Mouse (Mus musculus) hindbrain, embryonic 11.5 days (tissue): Measurements from ENCODE around the gene Rnd3. TPM values are rescaled to one million over a fixed set of nuclear protein-coding genes. Genes with fewer than 3 reads are reported as not detected.

ENCODE experiments used
- ATAC-seq: fragments of 200-750 bp; cut with Nextera tagmentation; 2 replicates; pipeline ENCODE4 v1.8.0; 2017; ENCODE audit warnings: mild to moderate bottlenecking, moderate TSS enrichment, moderate library complexity; ENCODE audit not compliant: low FRiP score
- DNase-seq: peaks from one replicate; pipeline ENCODE4 v3.0.0-alpha.2; 2015; ENCODE audit warnings: low spot score
- H3K27ac ChIP-seq: fragments of 300-500 bp; sonication (generic); 2 replicates; pipeline ENCODE4 v1.5.1; 2014; ENCODE audit warnings: mild to moderate bottlenecking, low read depth, low read length
- H3K27me3 ChIP-seq: fragments of 300-500 bp; sonication (generic); 2 replicates; pipeline ENCODE4 v1.6.1; 2014; ENCODE audit warnings: mild to moderate bottlenecking, low read length, moderate library complexity, mixed read lengths; ENCODE audit not compliant: control insufficient read depth, insufficient read depth
- H3K36me3 ChIP-seq: fragments of 300-500 bp; sonication (generic); 2 replicates; pipeline ENCODE4 v1.6.1; 2014; ENCODE audit warnings: mild to moderate bottlenecking, low read length, moderate library complexity, mixed read lengths; ENCODE audit not compliant: control insufficient read depth, insufficient read depth
- H3K4me1 ChIP-seq: fragments of 300-500 bp; sonication (generic); replicated peaks from 2 replicates; pipeline ENCODE4 v1.6.1; 2014; ENCODE audit warnings: low read length, mixed read lengths; ENCODE audit not compliant: control insufficient read depth, insufficient read depth
- H3K4me2 ChIP-seq: fragments of 300-500 bp; sonication (generic); replicated peaks from 2 replicates; pipeline ENCODE4 v1.6.1; 2014; ENCODE audit warnings: mild to moderate bottlenecking, low read depth, low read length
- H3K4me3 ChIP-seq: fragments of 300-500 bp; sonication (generic); 2 replicates; pipeline ENCODE4 v1.5.1; 2014; ENCODE audit warnings: low read depth, low read length
- H3K9ac ChIP-seq: fragments of 300-500 bp; sonication (generic); 2 replicates; pipeline ENCODE4 v1.6.1; 2014; ENCODE audit warnings: low read depth, low read length
- H3K9me3 ChIP-seq: fragments of 300-500 bp; sonication (generic); 2 replicates; pipeline ENCODE4 v1.6.1; 2016; ENCODE audit warnings: low read length; ENCODE audit not compliant: control insufficient read depth
- WGBS: fragments of 180-500 bp; shearing (Covaris S2); extraction: QIAGEN DNeasy Blood & Tissue Kit; methylation state at CpG from one replicate; pipeline ENCODE4 v1.1.7; 2014; 5-methylcytosine and 5-hydroxymethylcytosine counted together
- polyA plus RNA-seq: library from polyadenylated mRNA; unstranded; fragments of >200 nt; fragmentation: Nextera tagmentation; extraction: Ambion mirVana; gene quantifications from 2 replicates; pipeline ENCODE4 v1.2.1, GENCODE M21; 2014

The Rnd3 gene
- polyA plus RNA-seq, 1 experiment from 2014 or later, result 357 TPM

DNA sequence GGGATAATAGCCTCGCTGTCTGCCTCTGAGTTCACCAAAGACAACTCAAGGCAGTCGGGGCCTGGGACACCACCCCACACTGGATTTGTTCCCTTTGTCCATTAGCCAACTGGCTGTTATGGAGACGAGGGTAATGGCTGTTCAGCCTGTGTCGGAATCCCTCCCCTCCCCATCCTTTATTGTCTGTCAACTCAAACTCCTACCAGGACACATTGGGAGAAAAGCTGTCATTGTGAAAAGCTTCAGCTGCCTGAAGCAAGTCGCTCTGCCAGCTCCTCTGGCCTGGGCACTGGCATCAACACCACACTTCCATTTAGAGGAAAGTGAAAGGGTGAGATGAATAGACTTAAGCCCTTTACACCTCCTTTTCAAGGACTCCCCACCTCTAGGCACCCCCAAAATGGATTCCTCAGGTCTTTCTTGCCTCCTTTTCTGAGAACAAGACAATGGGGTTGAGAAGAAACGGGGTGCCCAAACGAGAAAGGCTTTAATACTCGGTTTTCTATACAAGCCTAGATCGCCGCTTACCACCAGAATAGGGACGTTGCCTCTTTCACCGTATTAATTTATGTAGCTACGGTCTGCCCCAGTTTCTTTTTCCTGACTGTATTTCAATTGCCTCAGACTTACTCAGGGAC, 66.1 kb downstream of the Rnd3 start:
- Histone ChIP-seq H3K9me3 (no peaks in the 10 kb centered on the region), H3K9ac (no peak overlapping the region), H3K4me3 (no peak overlapping the region), H3K36me3 (no peaks in the 10 kb centered on the region), H3K4me1 (peaks cover 12% of the 10 kb centered on the region; the same call in 1 of the 2 replicates), H3K27ac (peak overlapping the region; percentile 40; the same call in 1 of the 2 replicates), H3K4me2 (no peak overlapping the region), H3K27me3 (no peaks in the 10 kb centered on the region)
- ATAC-seq, result peak; percentile 72
- no peak for DNase-seq
- WGBS, result 59% methylated on average over 13 of the region's 13 CpGs
